Mouse (Mus musculus): ENCODE results near the gene Olfr449. TPM values are rescaled to one million over a fixed set of nuclear protein-coding genes. Genes with fewer than 3 reads are reported as not detected.
A peak's percentile ranks its signal among the peaks of the same experiment; 100 is the strongest.

The Olfr449 gene
- not detected in 2 replicates for polyA plus RNA-seq (2014; fragmentation: Nextera tagmentation; extraction: Ambion mirVana)

- H3K4me3 ChIP-seq (ENCODE audit: low read depth, low read length): no peak within 1 kb of the TSS
- no peak within 1 kb of the TSS for H3K27ac ChIP-seq (replicated peaks; ENCODE audit: low read depth, low read length)
- no peaks in the 10 kb centered on the region for H3K27me3 ChIP-seq (ENCODE audit: control insufficient read depth, insufficient read depth, low read length)
- ATAC-seq (replicated peaks; ENCODE audit: insufficient number of reproducible peaks, low FRiP score, low TSS enrichment, low read depth) (no peak), DNase-seq (ENCODE audit: low spot score) (no peak)
- no peak within 1 kb of the TSS for H3K4me2 ChIP-seq (ENCODE audit: low read depth, low read length)
- no peaks in the 10 kb centered on the region for H3K9me3 ChIP-seq (replicated peaks; ENCODE audit: control insufficient read depth, low read length)
- no peak within 1 kb of the TSS for H3K9ac ChIP-seq (replicated peaks; ENCODE audit: low read length)
- H3K36me3 ChIP-seq (replicated peaks; ENCODE audit: control insufficient read depth, insufficient read depth, low read depth, low read length): no peaks in the 10 kb centered on the region
- no peaks in the 10 kb centered on the region for H3K4me1 ChIP-seq (ENCODE audit: control insufficient read depth, insufficient read depth, low read length)
Measured at GRCm38 (mm10) chr6:42834084-42834483, at the start of gene Olfr449. TSS of gene Olfr449 (plus strand) at chr6:42834384.

GRCm38 (mm10) chr6:42784793-42785192 is 49.4 kb upstream of the Olfr449 start, which contains the start of gene Olfr452:
TSS of gene Olfr452 (plus strand) at chr6:42785093.
- ATAC-seq (replicated peaks; ENCODE audit: insufficient number of reproducible peaks, low FRiP score, low TSS enrichment, low read depth): no peak
- DNase-seq (ENCODE audit: low spot score): no peak
- no peaks in the 10 kb centered on the region for H3K36me3 ChIP-seq (replicated peaks; ENCODE audit: control insufficient read depth, insufficient read depth, low read depth, low read length)
- H3K27me3 ChIP-seq (ENCODE audit: control insufficient read depth, insufficient read depth, low read length): no peaks in the 10 kb centered on the region
- H3K4me1 ChIP-seq (ENCODE audit: control insufficient read depth, insufficient read depth, low read length): no peaks in the 10 kb centered on the region
- H3K4me3 ChIP-seq (ENCODE audit: low read depth, low read length): no peak within 1 kb of the TSS
- no peaks in the 10 kb centered on the region for H3K9me3 ChIP-seq (replicated peaks; ENCODE audit: control insufficient read depth, low read length)
- H3K9ac ChIP-seq (replicated peaks; ENCODE audit: low read length): no peak within 1 kb of the TSS
- no peak within 1 kb of the TSS for H3K27ac ChIP-seq (replicated peaks; ENCODE audit: low read depth, low read length)
- no peak within 1 kb of the TSS for H3K4me2 ChIP-seq (ENCODE audit: low read depth, low read length)

GRCm38 (mm10) chr6:42790247-42790948 is 43.8 kb upstream of the Olfr449 start:
- H3K4me2 ChIP-seq (ENCODE audit: low read depth, low read length): no peak overlapping the region
- H3K36me3 ChIP-seq (replicated peaks; ENCODE audit: control insufficient read depth, insufficient read depth, low read depth, low read length): no peaks in the 10 kb centered on the region
- H3K27ac ChIP-seq (replicated peaks; ENCODE audit: low read depth, low read length): no peak overlapping the region
- H3K9ac ChIP-seq (replicated peaks; ENCODE audit: low read length): no peak overlapping the region
- H3K4me3 ChIP-seq (ENCODE audit: low read depth, low read length): no peak overlapping the region
- WGBS: 45% methylated on average over 4 of the region's 4 CpGs
- ATAC-seq (replicated peaks; ENCODE audit: insufficient number of reproducible peaks, low FRiP score, low TSS enrichment, low read depth) (no peak), DNase-seq (ENCODE audit: low spot score) (no peak)
- H3K9me3 ChIP-seq (replicated peaks; ENCODE audit: control insufficient read depth, low read length): no peaks in the 10 kb centered on the region
- H3K4me1 ChIP-seq (ENCODE audit: control insufficient read depth, insufficient read depth, low read length): no peaks in the 10 kb centered on the region
- no peaks in the 10 kb centered on the region for H3K27me3 ChIP-seq (ENCODE audit: control insufficient read depth, insufficient read depth, low read length)

GRCm38 (mm10) chr6:42790949-42791556 is 43.1 kb upstream of the Olfr449 start:
- no peak overlapping the region for H3K27ac ChIP-seq (replicated peaks; ENCODE audit: low read depth, low read length)
- H3K4me2 ChIP-seq (ENCODE audit: low read depth, low read length): no peak overlapping the region
- H3K27me3 ChIP-seq (ENCODE audit: control insufficient read depth, insufficient read depth, low read length): no peaks in the 10 kb centered on the region
- no peak overlapping the region for H3K9ac ChIP-seq (replicated peaks; ENCODE audit: low read length)
- H3K4me3 ChIP-seq (ENCODE audit: low read depth, low read length): no peak overlapping the region
- ATAC-seq (replicated peaks; ENCODE audit: insufficient number of reproducible peaks, low FRiP score, low TSS enrichment, low read depth) (no peak), DNase-seq (ENCODE audit: low spot score) (no peak)
- H3K36me3 ChIP-seq (replicated peaks; ENCODE audit: control insufficient read depth, insufficient read depth, low read depth, low read length): no peaks in the 10 kb centered on the region
- no peaks in the 10 kb centered on the region for H3K4me1 ChIP-seq (ENCODE audit: control insufficient read depth, insufficient read depth, low read length)
- no peaks in the 10 kb centered on the region for H3K9me3 ChIP-seq (replicated peaks; ENCODE audit: control insufficient read depth, low read length)
- 86% methylated on average over 9 of the region's 9 CpGs for WGBS

GRCm38 (mm10) chr6:42794982-42795381 is 39.2 kb upstream of the Olfr449 start:
- H3K4me1 ChIP-seq (ENCODE audit: control insufficient read depth, insufficient read depth, low read length): no peaks in the 10 kb centered on the region
- no peak overlapping the region for H3K4me2 ChIP-seq (ENCODE audit: low read depth, low read length)
- no peaks in the 10 kb centered on the region for H3K36me3 ChIP-seq (replicated peaks; ENCODE audit: control insufficient read depth, insufficient read depth, low read depth, low read length)
- H3K9ac ChIP-seq (replicated peaks; ENCODE audit: low read length): no peak overlapping the region
- ATAC-seq (replicated peaks; ENCODE audit: insufficient number of reproducible peaks, low FRiP score, low TSS enrichment, low read depth): no peak
- 94% methylated on average over 3 of the region's 3 CpGs for WGBS
- H3K27ac ChIP-seq (replicated peaks; ENCODE audit: low read depth, low read length): no peak overlapping the region
- DNase-seq (ENCODE audit: low spot score): no peak
- H3K4me3 ChIP-seq (ENCODE audit: low read depth, low read length): no peak overlapping the region
- H3K9me3 ChIP-seq (replicated peaks; ENCODE audit: control insufficient read depth, low read length): no peaks in the 10 kb centered on the region
- H3K27me3 ChIP-seq (ENCODE audit: control insufficient read depth, insufficient read depth, low read length): no peaks in the 10 kb centered on the region

- no peak for DNase-seq (ENCODE audit: low spot score)
- no peak within 1 kb of the TSS for H3K4me3 ChIP-seq (ENCODE audit: low read depth, low read length)
- H3K4me1 ChIP-seq (ENCODE audit: control insufficient read depth, insufficient read depth, low read length): no peaks in the 10 kb centered on the region
- H3K27me3 ChIP-seq (ENCODE audit: control insufficient read depth, insufficient read depth, low read length): no peaks in the 10 kb centered on the region
- H3K9me3 ChIP-seq (replicated peaks; ENCODE audit: control insufficient read depth, low read length): no peaks in the 10 kb centered on the region
- no peak within 1 kb of the TSS for H3K27ac ChIP-seq (replicated peaks; ENCODE audit: low read depth, low read length)
- no peak within 1 kb of the TSS for H3K9ac ChIP-seq (replicated peaks; ENCODE audit: low read length)
- no peak within 1 kb of the TSS for H3K4me2 ChIP-seq (ENCODE audit: low read depth, low read length)
- ATAC-seq (replicated peaks; ENCODE audit: insufficient number of reproducible peaks, low FRiP score, low TSS enrichment, low read depth): no peak
- WGBS: 93% methylated on average over 1 of the region's 1 CpGs
- no peaks in the 10 kb centered on the region for H3K36me3 ChIP-seq (replicated peaks; ENCODE audit: control insufficient read depth, insufficient read depth, low read depth, low read length)
Measured at GRCm38 (mm10) chr6:42811639-42812038, 22.5 kb upstream of the Olfr449 start, which contains the start of gene Olfr450. TSS of gene Olfr450 (plus strand) at chr6:42811939.

- no peak overlapping the region for H3K27ac ChIP-seq (replicated peaks; ENCODE audit: low read depth, low read length)
- no peak overlapping the region for H3K4me3 ChIP-seq (ENCODE audit: low read depth, low read length)
- H3K27me3 ChIP-seq (ENCODE audit: control insufficient read depth, insufficient read depth, low read length): no peaks in the 10 kb centered on the region
- DNase-seq (ENCODE audit: low spot score) (peak; percentile 81), ATAC-seq (replicated peaks; ENCODE audit: insufficient number of reproducible peaks, low FRiP score, low TSS enrichment, low read depth) (no peak; the same call in 1 of the 2 replicates)
- WGBS: 15% methylated on average over 4 of the region's 4 CpGs
- H3K4me2 ChIP-seq (ENCODE audit: low read depth, low read length): no peak overlapping the region
- no peaks in the 10 kb centered on the region for H3K36me3 ChIP-seq (replicated peaks; ENCODE audit: control insufficient read depth, insufficient read depth, low read depth, low read length)
- H3K4me1 ChIP-seq (ENCODE audit: control insufficient read depth, insufficient read depth, low read length): no peaks in the 10 kb centered on the region
- H3K9ac ChIP-seq (replicated peaks; ENCODE audit: low read length): no peak overlapping the region
- no peaks in the 10 kb centered on the region for H3K9me3 ChIP-seq (replicated peaks; ENCODE audit: control insufficient read depth, low read length)
Measured at GRCm38 (mm10) chr6:42860222-42860819, 26.1 kb downstream of the Olfr449 start.

GRCm38 (mm10) chr6:42869695-42870094 is 35.5 kb downstream of the Olfr449 start:
- no peaks in the 10 kb centered on the region for H3K9me3 ChIP-seq (replicated peaks; ENCODE audit: control insufficient read depth, low read length)
- no peak overlapping the region for H3K9ac ChIP-seq (replicated peaks; ENCODE audit: low read length)
- ATAC-seq (replicated peaks; ENCODE audit: insufficient number of reproducible peaks, low FRiP score, low TSS enrichment, low read depth): no peak
- no peaks in the 10 kb centered on the region for H3K36me3 ChIP-seq (replicated peaks; ENCODE audit: control insufficient read depth, insufficient read depth, low read depth, low read length)
- no peaks in the 10 kb centered on the region for H3K4me1 ChIP-seq (ENCODE audit: control insufficient read depth, insufficient read depth, low read length)
- no peak for DNase-seq (ENCODE audit: low spot score)
- no peak overlapping the region for H3K4me2 ChIP-seq (ENCODE audit: low read depth, low read length)
- no peak overlapping the region for H3K27ac ChIP-seq (replicated peaks; ENCODE audit: low read depth, low read length)
- 63% methylated on average over 3 of the region's 3 CpGs for WGBS
- H3K4me3 ChIP-seq (ENCODE audit: low read depth, low read length): no peak overlapping the region
- H3K27me3 ChIP-seq (ENCODE audit: control insufficient read depth, insufficient read depth, low read length): no peaks in the 10 kb centered on the region
